Mouse (Mus musculus): ENCODE results near the gene Slc6a16.

Slc6a16 gene

DNA sequence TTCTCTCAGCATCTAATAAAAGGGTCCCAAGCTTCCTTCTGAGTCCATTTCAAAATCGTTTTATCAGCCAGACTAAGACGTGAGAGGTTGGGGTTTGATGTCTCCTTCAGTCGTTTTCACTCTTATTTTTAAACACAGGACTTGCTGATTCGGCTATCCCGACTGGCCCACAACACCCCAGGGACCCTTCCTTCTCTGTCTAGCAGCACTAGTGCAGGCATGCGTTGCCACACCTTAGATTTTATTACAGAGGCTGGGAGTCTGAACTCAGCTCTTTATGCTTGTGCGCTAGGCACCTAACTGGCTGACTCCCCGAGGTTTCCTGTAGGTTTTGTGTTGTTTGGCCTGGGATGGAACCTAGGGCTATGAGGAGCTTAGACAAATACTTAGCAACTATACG, 72.6 kb downstream of the Slc6a16 start:
- no peak for DNase-seq

DNA sequence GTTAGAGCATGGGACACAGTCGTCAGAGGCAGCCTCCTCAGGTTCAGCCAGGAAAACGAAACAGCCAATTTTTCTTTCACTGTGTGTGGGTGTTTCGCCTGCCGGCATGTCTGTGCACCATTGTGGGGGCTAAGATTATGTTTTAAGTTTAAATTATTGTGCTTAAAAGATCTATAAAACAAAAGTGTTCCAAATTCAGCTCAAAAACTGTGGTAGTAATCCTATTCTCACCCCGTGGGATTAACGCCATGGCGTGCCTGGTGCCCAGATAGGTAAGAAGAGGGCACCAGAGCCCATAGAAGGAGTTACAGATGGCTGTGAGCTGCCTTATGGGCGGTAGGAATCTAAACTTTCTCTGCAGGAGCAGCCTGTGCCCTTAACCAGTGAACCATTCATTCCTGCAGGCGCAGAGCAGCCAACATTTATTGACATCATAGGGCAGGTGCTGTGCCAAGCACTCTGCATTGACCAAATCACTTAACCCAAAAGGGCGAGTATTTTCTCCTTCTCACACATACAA, 74.4 kb downstream of the Slc6a16 start:
- no peak for DNase-seq

- DNase-seq: no peak
These were observed 75.7 kb downstream of the Slc6a16 start for GRCm38 (mm10) chr7:45316536-45316935.

GRCm38 (mm10) chr7:45322245-45322644, 81.4 kb downstream of the Slc6a16 start:
- DNase-seq: no peak
